Mouse (Mus musculus): ENCODE results near the gene Ccdc134. TPM values are rescaled to one million over a fixed set of nuclear protein-coding genes. Genes with fewer than 3 reads are reported as not detected.
A peak's percentile ranks its signal among the peaks of the same experiment; 100 is the strongest.
"Not testable (repeated sequence)": the region's sequence is repeated elsewhere in the genome, so short reads cannot be mapped to it uniquely, and the experiment has no call there.

Gene Ccdc134
- 23.4 and 24.2 TPM in 2 replicates for polyA plus RNA-seq (2016; fragmentation: Nextera tagmentation; extraction: Ambion mirVana)

GRCm38 (mm10) chr15:82127426-82128374 lies at the start of gene Ccdc134:
Ccdc134 (plus strand) TSS chr15:82127922.
- Histone ChIP-seq H3K4me1 (peaks cover 23% of the 10 kb centered on the region), H3K27me3 (replicated peaks; ENCODE audit: low read depth, poor library complexity, severe bottlenecking) (peaks cover 13% of the 10 kb centered on the region; the same call in 1 of the 2 replicates), H3K4me3 (peak within 1 kb of the TSS; percentile 82), H3K27ac (replicated peaks) (peak within 1 kb of the TSS; percentile 88), H3K9me3 (no peaks in the 10 kb centered on the region), H3K36me3 (replicated peaks) (peaks cover 28% of the 10 kb centered on the region)
- DNase-seq (ENCODE audit: low spot score) = peak; percentile 98
- WGBS = 2% methylated on average over 74 of the region's 74 CpGs

- Histone ChIP-seq H3K27me3 (replicated peaks; ENCODE audit: low read depth, poor library complexity, severe bottlenecking) (no peaks in the 10 kb centered on the region), H3K4me3 (no peak overlapping the region), H3K27ac (replicated peaks) (no peak overlapping the region), H3K9me3 (no peaks in the 10 kb centered on the region), H3K4me1 (0 out of 2 replicates have a peak, but pooled peaks cover 4% of the 10 kb centered on the region), H3K36me3 (replicated peaks) (no peaks in the 10 kb centered on the region)
- WGBS = 53% methylated on average over 10 of the region's 10 CpGs
- DNase-seq (ENCODE audit: low spot score) = peak; percentile 27
Measured at GRCm38 (mm10) chr15:82079883-82080282, 47.8 kb upstream of the Ccdc134 start.

- Histone ChIP-seq H3K9me3 (no peaks in the 10 kb centered on the region), H3K27me3 (replicated peaks; ENCODE audit: low read depth, poor library complexity, severe bottlenecking) (peaks cover 4% of the 10 kb centered on the region; the same call in 1 of the 2 replicates), H3K4me1 (0 out of 2 replicates have a peak, but pooled peaks cover 4% of the 10 kb centered on the region), H3K27ac (replicated peaks) (no peak overlapping the region), H3K4me3 (no peak overlapping the region), H3K36me3 (replicated peaks) (no peaks in the 10 kb centered on the region)
- peak; percentile 51 for DNase-seq (ENCODE audit: low spot score)
- 35% methylated on average over 7 of the region's 7 CpGs for WGBS
Measured at GRCm38 (mm10) chr15:82081161-82081560, 46.6 kb upstream of the Ccdc134 start.

- Histone ChIP-seq H3K4me3 (no peak overlapping the region), H3K4me1 (0 out of 2 replicates have a peak, but pooled peaks cover 7% of the 10 kb centered on the region), H3K36me3 (replicated peaks) (no peaks in the 10 kb centered on the region), H3K27me3 (replicated peaks; ENCODE audit: low read depth, poor library complexity, severe bottlenecking) (peaks cover 20% of the 10 kb centered on the region), H3K9me3 (no peaks in the 10 kb centered on the region), H3K27ac (replicated peaks) (no peak overlapping the region)
- 86% methylated on average over 9 of the region's 9 CpGs for WGBS
- DNase-seq (ENCODE audit: low spot score) = no peak
Measured at GRCm38 (mm10) chr15:82085606-82086005, 42.1 kb upstream of the Ccdc134 start.

- no peaks in the 10 kb centered on the region for H3K36me3 ChIP-seq (replicated peaks)
- no peak for DNase-seq (ENCODE audit: low spot score)
- no peak overlapping the region for H3K27ac ChIP-seq (replicated peaks)
- no peak overlapping the region for H3K4me3 ChIP-seq
- peaks cover 20% of the 10 kb centered on the region for H3K27me3 ChIP-seq (replicated peaks; ENCODE audit: low read depth, poor library complexity, severe bottlenecking)
- WGBS = 80% methylated on average over 12 of the region's 12 CpGs
- 0 out of 2 replicates have a peak, but pooled peaks cover 3% of the 10 kb centered on the region for H3K4me1 ChIP-seq
- no peaks in the 10 kb centered on the region for H3K9me3 ChIP-seq
Measured at GRCm38 (mm10) chr15:82086131-82086530, 41.6 kb upstream of the Ccdc134 start.

GRCm38 (mm10) chr15:82087266-82087665 lies 40.5 kb upstream of the Ccdc134 start:
- peak; percentile 36 for DNase-seq (ENCODE audit: low spot score)
- 11% methylated on average over 10 of the region's 10 CpGs for WGBS
- Histone ChIP-seq H3K27ac (replicated peaks) (no peak overlapping the region), H3K4me3 (no peak overlapping the region), H3K9me3 (no peaks in the 10 kb centered on the region), H3K27me3 (replicated peaks; ENCODE audit: low read depth, poor library complexity, severe bottlenecking) (peaks cover 20% of the 10 kb centered on the region), H3K36me3 (replicated peaks) (no peaks in the 10 kb centered on the region), H3K4me1 (0 out of 2 replicates have a peak, but pooled peaks cover 3% of the 10 kb centered on the region)

GRCm38 (mm10) chr15:82091061-82091460 lies 36.7 kb upstream of the Ccdc134 start:
- Histone ChIP-seq H3K4me1 (0 out of 2 replicates have a peak, but pooled peaks cover 3% of the 10 kb centered on the region), H3K27me3 (replicated peaks; ENCODE audit: low read depth, poor library complexity, severe bottlenecking) (peaks cover 17% of the 10 kb centered on the region), H3K4me3 (no peak overlapping the region), H3K36me3 (replicated peaks) (no peaks in the 10 kb centered on the region), H3K27ac (replicated peaks) (no peak overlapping the region), H3K9me3 (no peaks in the 10 kb centered on the region)
- WGBS = 81% methylated on average over 7 of the region's 7 CpGs
- no peak for DNase-seq (ENCODE audit: low spot score)

- WGBS = 20% methylated on average over 8 of the region's 8 CpGs
- Histone ChIP-seq H3K27ac (replicated peaks) (no peak overlapping the region), H3K27me3 (replicated peaks; ENCODE audit: low read depth, poor library complexity, severe bottlenecking) (no peaks in the 10 kb centered on the region; the same call in 1 of the 2 replicates), H3K4me3 (no peak overlapping the region), H3K4me1 (peaks cover 3% of the 10 kb centered on the region; the same call in 1 of the 2 replicates), H3K9me3 (no peaks in the 10 kb centered on the region), H3K36me3 (replicated peaks) (no peaks in the 10 kb centered on the region)
- DNase-seq (ENCODE audit: low spot score) = peak; percentile 60
Measured at GRCm38 (mm10) chr15:82106953-82107555, 20.7 kb upstream of the Ccdc134 start.

GRCm38 (mm10) chr15:82120544-82120943 lies 7.2 kb upstream of the Ccdc134 start:
- peaks cover 5% of the 10 kb centered on the region; the same call in 1 of the 2 replicates for H3K27me3 ChIP-seq (replicated peaks; ENCODE audit: low read depth, poor library complexity, severe bottlenecking)
- H3K4me1 ChIP-seq = no peaks in the 10 kb centered on the region
- no peak for DNase-seq (ENCODE audit: low spot score)
- no peak overlapping the region for H3K27ac ChIP-seq (replicated peaks)
- no peak overlapping the region for H3K4me3 ChIP-seq
- H3K36me3 ChIP-seq (replicated peaks) = no peaks in the 10 kb centered on the region
- H3K9me3 ChIP-seq = no peaks in the 10 kb centered on the region
- 90% methylated on average over 8 of the region's 8 CpGs for WGBS

- DNase-seq (ENCODE audit: low spot score); H3K27ac ChIP-seq (replicated peaks); H3K4me3 ChIP-seq; H3K9me3 ChIP-seq: not testable (repeated sequence)
- Histone ChIP-seq H3K36me3 (replicated peaks) (peaks cover 19% of the 10 kb centered on the region), H3K27me3 (replicated peaks; ENCODE audit: low read depth, poor library complexity, severe bottlenecking) (peaks cover 13% of the 10 kb centered on the region; the same call in 1 of the 2 replicates), H3K4me1 (peaks cover 23% of the 10 kb centered on the region)
- WGBS = 81% methylated on average over 4 of the region's 4 CpGs
Measured at GRCm38 (mm10) chr15:82126690-82127089, 1.0 kb upstream of the Ccdc134 start.

- Histone ChIP-seq H3K4me3 (peak overlapping the region; percentile 82), H3K9me3 (no peaks in the 10 kb centered on the region), H3K36me3 (replicated peaks) (peaks cover 30% of the 10 kb centered on the region), H3K27ac (replicated peaks) (peak overlapping the region; percentile 88), H3K4me1 (peaks cover 23% of the 10 kb centered on the region), H3K27me3 (replicated peaks; ENCODE audit: low read depth, poor library complexity, severe bottlenecking) (peaks cover 13% of the 10 kb centered on the region; the same call in 1 of the 2 replicates)
- WGBS = 2% methylated on average over 5 of the region's 5 CpGs
- DNase-seq (ENCODE audit: low spot score) = no peak
Measured at GRCm38 (mm10) chr15:82128398-82128797, 676 bp downstream of the Ccdc134 start.

GRCm38 (mm10) chr15:82130599-82130998 lies 2.9 kb downstream of the Ccdc134 start:
- H3K9me3 ChIP-seq = no peaks in the 10 kb centered on the region
- no peak overlapping the region for H3K4me3 ChIP-seq
- WGBS = 63% methylated on average over 7 of the region's 7 CpGs
- H3K27ac ChIP-seq (replicated peaks) = no peak overlapping the region
- H3K27me3 ChIP-seq (replicated peaks; ENCODE audit: low read depth, poor library complexity, severe bottlenecking) = peaks cover 8% of the 10 kb centered on the region; the same call in 1 of the 2 replicates
- H3K4me1 ChIP-seq = peaks cover 23% of the 10 kb centered on the region
- H3K36me3 ChIP-seq (replicated peaks) = peaks cover 30% of the 10 kb centered on the region
- no peak for DNase-seq (ENCODE audit: low spot score)

All from embryonic facial prominence, embryonic 10.5 days (tissue).